Mouse (Mus musculus): ENCODE measurements around the gene Jag2.

The Jag2 gene

GRCm38 (mm10) chr12:112929562-112930352 lies at the start of gene Jag2:
Jag2 (minus strand) TSS chr12:112929776.
- peak; percentile 76 for DNase-seq (ENCODE audit: low spot score)

GRCm38 (mm10) chr12:112977156-112977555 lies 47.6 kb upstream of the Jag2 start:
- DNase-seq (ENCODE audit: low spot score): no peak

GRCm38 (mm10) chr12:112976371-112977073 lies 46.9 kb upstream of the Jag2 start, which contains the start of gene Btbd6:
Btbd6 (plus strand) TSS chr12:112976482.
- peak; percentile 87 for DNase-seq (ENCODE audit: low spot score)

GRCm38 (mm10) chr12:112974736-112975135 lies 45.2 kb upstream of the Jag2 start:
- no peak for DNase-seq (ENCODE audit: low spot score)

GRCm38 (mm10) chr12:112969616-112970015 lies 40.0 kb upstream of the Jag2 start:
- DNase-seq (ENCODE audit: low spot score): no peak

GRCm38 (mm10) chr12:112968943-112969342 lies 39.4 kb upstream of the Jag2 start:
- DNase-seq (ENCODE audit: low spot score): no peak

GRCm38 (mm10) chr12:112965783-112966182 lies 36.2 kb upstream of the Jag2 start:
- no peak for DNase-seq (ENCODE audit: low spot score)

- DNase-seq (ENCODE audit: low spot score): no peak
Measured at GRCm38 (mm10) chr12:112961872-112962271, 32.3 kb upstream of the Jag2 start.

- no peak for DNase-seq (ENCODE audit: low spot score)
Measured at GRCm38 (mm10) chr12:112961428-112961827, 31.9 kb upstream of the Jag2 start.

GRCm38 (mm10) chr12:112959421-112959820 lies 29.8 kb upstream of the Jag2 start:
- no peak for DNase-seq (ENCODE audit: low spot score)

- no peak for DNase-seq (ENCODE audit: low spot score)
Measured at GRCm38 (mm10) chr12:112958303-112958702, 28.7 kb upstream of the Jag2 start.

GRCm38 (mm10) chr12:112955800-112956199 lies 26.2 kb upstream of the Jag2 start:
- DNase-seq (ENCODE audit: low spot score): no peak

- DNase-seq (ENCODE audit: low spot score): no peak
Measured at GRCm38 (mm10) chr12:112952926-112953565, 23.5 kb upstream of the Jag2 start.

- DNase-seq (ENCODE audit: low spot score): no peak
Measured at GRCm38 (mm10) chr12:112952433-112952832, 22.9 kb upstream of the Jag2 start.

GRCm38 (mm10) chr12:112951150-112951842 lies 21.7 kb upstream of the Jag2 start:
- no peak for DNase-seq (ENCODE audit: low spot score)

- DNase-seq (ENCODE audit: low spot score): no peak
Measured at GRCm38 (mm10) chr12:112950761-112951129, 21.2 kb upstream of the Jag2 start.

GRCm38 (mm10) chr12:112950040-112950760 lies 20.6 kb upstream of the Jag2 start:
- DNase-seq (ENCODE audit: low spot score): peak; percentile 76

- DNase-seq (ENCODE audit: low spot score): no peak
Measured at GRCm38 (mm10) chr12:112947307-112947706, 17.7 kb upstream of the Jag2 start.

GRCm38 (mm10) chr12:112943669-112944068 lies 14.1 kb upstream of the Jag2 start:
- DNase-seq (ENCODE audit: low spot score): no peak

GRCm38 (mm10) chr12:112941776-112942713 lies 12.5 kb upstream of the Jag2 start, which contains the start of gene Nudt14:
Nudt14 (minus strand) TSS chr12:112942124.
- DNase-seq (ENCODE audit: low spot score): peak; percentile 78

All from testis, postnatal 14 days (tissue).